Mouse (Mus musculus) liver (tissue): ENCODE results near the gene Chrnb2.

Source experiments
- DNase-seq: peaks from one replicate; pipeline ENCODE4 v3.0.0-alpha.2; 2020; ENCODE audit warnings: mixed read lengths

Gene Chrnb2

GRCm38 (mm10) chr3:89704064-89704463 lies 60.4 kb downstream of the Chrnb2 start:
- no peak for DNase-seq

DNA sequence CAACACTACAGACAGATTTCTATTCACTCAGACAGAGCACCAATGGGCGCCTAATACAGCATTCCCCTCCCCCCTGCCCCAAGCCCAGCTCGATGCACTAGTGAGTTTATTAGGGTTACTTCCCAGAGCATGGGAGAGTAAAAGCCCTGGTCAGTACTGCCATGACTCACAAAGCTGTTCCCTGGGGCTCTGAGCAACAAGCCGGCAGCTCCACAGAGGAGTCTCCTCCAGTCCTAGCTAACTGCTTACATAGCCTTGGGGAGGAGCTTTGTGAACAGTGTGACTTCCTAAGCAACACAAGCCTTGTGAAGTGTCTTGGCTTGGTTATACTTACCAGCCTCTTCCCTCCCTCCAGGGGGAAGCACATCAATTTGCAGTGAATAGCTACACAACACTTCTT lies 60.8 kb downstream of the Chrnb2 start:
- DNase-seq: no peak

- no peak for DNase-seq
Measured at GRCm38 (mm10) chr3:89700461-89700860, 64.0 kb downstream of the Chrnb2 start.

DNA sequence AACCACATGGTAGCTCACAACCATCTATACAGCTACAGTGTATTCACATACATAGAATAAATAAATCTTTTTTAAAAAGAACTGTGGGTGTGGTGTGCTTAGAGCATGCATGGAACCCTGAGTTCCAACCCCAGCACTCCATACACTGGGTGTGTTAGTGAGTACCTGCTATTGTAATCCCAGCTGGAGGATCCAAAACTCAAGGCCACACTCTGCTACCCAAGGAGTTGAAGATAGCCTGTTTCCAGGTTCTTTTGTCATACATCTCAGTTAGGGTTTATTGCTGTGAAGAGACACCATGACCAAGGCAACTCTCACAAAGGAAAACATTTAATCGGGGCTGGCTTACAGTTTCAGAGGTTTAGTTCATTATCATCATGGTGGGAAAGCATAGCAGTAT lies 65.5 kb downstream of the Chrnb2 start:
- DNase-seq: no peak
